Mouse (Mus musculus) urinary bladder, postnatal 10 days (tissue): Measurements from ENCODE around the gene Ptgdr.
"Not testable (repeated sequence)": the region's sequence is repeated elsewhere in the genome, so short reads cannot be mapped to it uniquely, and the experiment has no call there.

ENCODE experiments used
- DNase-seq: peaks from one replicate; pipeline ENCODE4 v3.0.0; 2022; ENCODE audit warnings: low spot score

Ptgdr gene

GRCm38 (mm10) chr14:44858868-44859613 is at the start of gene Ptgdr:
Gene Ptgdr (minus strand): TSS chr14:44859375.
- no peak for DNase-seq

GRCm38 (mm10) chr14:44907774-44908173 is 48.6 kb upstream of the Ptgdr start:
- DNase-seq, result no peak

GRCm38 (mm10) chr14:44904199-44904598 is 45.0 kb upstream of the Ptgdr start:
- no peak for DNase-seq

GRCm38 (mm10) chr14:44901735-44902134 is 42.6 kb upstream of the Ptgdr start:
- DNase-seq, result not testable (repeated sequence)

GRCm38 (mm10) chr14:44891387-44892132 is 32.4 kb upstream of the Ptgdr start:
- DNase-seq, result no peak

GRCm38 (mm10) chr14:44869686-44870085 is 10.5 kb upstream of the Ptgdr start:
- no peak for DNase-seq

- no peak for DNase-seq
These were observed 6.5 kb upstream of the Ptgdr start for GRCm38 (mm10) chr14:44865661-44866060.

- no peak for DNase-seq
These were observed 3.9 kb upstream of the Ptgdr start for GRCm38 (mm10) chr14:44863086-44863485.

GRCm38 (mm10) chr14:44861161-44861560 is 2.0 kb upstream of the Ptgdr start:
- DNase-seq, result no peak

GRCm38 (mm10) chr14:44858372-44858771 is 803 bp downstream of the Ptgdr start:
- no peak for DNase-seq

- DNase-seq, result not testable (repeated sequence)
These were observed 8.5 kb downstream of the Ptgdr start for GRCm38 (mm10) chr14:44850637-44851036.

GRCm38 (mm10) chr14:44847740-44848139 is 11.4 kb downstream of the Ptgdr start:
- no peak for DNase-seq

GRCm38 (mm10) chr14:44846558-44847263 is 12.5 kb downstream of the Ptgdr start:
- DNase-seq, result no peak

- DNase-seq, result no peak
These were observed 15.1 kb downstream of the Ptgdr start for GRCm38 (mm10) chr14:44843768-44844755.

GRCm38 (mm10) chr14:44838685-44839084 is 20.5 kb downstream of the Ptgdr start:
- no peak for DNase-seq

- DNase-seq, result no peak
These were observed 24.0 kb downstream of the Ptgdr start for GRCm38 (mm10) chr14:44835132-44835531.

- DNase-seq, result not testable (repeated sequence)
These were observed 25.0 kb downstream of the Ptgdr start for GRCm38 (mm10) chr14:44834134-44834533.

- not testable (repeated sequence) for DNase-seq
These were observed 26.1 kb downstream of the Ptgdr start for GRCm38 (mm10) chr14:44833096-44833495.

GRCm38 (mm10) chr14:44827736-44828135 is 31.4 kb downstream of the Ptgdr start:
- no peak for DNase-seq

GRCm38 (mm10) chr14:44821177-44822057 is 37.8 kb downstream of the Ptgdr start:
- DNase-seq, result no peak
